Mouse (Mus musculus): ENCODE measurements around the gene 1700003H04Rik.

DNA sequence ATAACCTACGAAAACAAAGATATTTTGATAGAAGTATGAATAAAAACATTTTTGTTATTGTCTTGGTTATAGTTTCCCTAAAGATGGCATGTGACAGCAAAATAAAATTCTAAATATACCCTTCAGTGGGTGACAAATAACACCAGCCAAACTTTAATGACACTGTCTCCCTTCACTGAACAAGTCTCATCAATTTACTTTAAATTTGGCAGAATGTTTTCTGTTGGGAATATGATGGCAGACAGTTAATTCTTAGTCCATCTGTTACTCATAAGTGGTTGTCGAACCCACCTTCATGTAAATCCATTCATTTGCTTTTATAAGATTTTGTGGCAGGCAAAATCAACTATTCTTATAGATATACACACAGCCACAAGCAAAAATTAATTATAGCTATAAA, 42.6 kb downstream of the 1700003H04Rik start:
- TF ChIP-seq POLR2A (IDR thresholded peaks at IDR 0.05; ENCODE audit: low read depth, low read length) (no peak), CTCF (IDR thresholded peaks at IDR 0.05; ENCODE audit: borderline replicate concordance, insufficient read depth, low read length) (no peak)
